Mouse (Mus musculus) spleen, postnatal 0 days (tissue): ENCODE data around the gene Gm17655. TPM values are rescaled to one million over a fixed set of nuclear protein-coding genes. Genes with fewer than 3 reads are reported as not detected.

Source experiments
- polyA plus RNA-seq: library from polyadenylated mRNA; unstranded; fragments of >200 nt; fragmentation: Nextera tagmentation; extraction: Ambion mirVana; gene quantifications from 2 replicates; pipeline ENCODE4 v1.2.1, GENCODE M21; 2015

Gm17655 gene
- 1.6 and 1.8 TPM in 2 replicates for polyA plus RNA-seq

DNA sequence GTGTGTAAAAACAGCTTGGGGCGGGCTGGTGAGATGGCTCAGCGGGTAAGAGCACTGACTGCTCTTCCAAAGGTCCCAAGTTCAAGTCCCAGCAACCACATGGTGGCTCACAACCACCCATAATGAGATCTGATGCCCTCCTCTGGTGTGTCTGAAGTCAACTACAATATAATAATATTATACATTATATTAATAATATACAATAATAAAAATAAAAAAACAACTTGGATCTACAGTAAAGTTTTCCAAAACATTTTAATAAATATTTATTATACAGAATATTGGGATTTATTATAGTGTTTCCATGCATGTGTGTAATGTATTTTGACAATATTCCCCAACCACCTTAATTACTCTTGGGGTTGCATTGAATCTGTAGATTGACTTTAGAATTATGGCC lies at the start of gene Gm17655:
Gene Gm17655, minus strand, starts transcription at position 101 of the 400 bp plus-strand sequence.

DNA sequence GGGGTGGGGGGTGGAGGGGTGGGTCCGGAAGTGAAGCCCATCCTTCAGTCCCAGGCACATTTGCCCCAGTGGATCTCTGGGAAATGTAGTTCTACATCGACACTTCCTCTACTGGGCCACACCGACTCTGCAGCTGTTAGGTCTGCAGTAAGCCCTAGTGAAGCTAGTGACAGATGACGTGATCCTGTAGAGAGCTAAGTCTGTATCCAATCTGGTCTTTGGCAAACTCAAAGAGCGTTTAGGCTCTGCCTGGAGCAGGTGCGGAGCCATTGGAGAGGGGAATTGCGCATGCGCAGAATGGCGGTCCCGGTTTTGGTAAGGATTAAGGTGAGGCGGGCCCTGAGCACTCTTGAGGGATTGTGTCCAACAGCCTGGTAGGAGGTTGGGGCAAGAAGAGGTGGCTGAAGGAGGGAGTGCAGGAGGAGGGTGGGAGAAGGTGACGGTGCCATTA lies 37.7 kb upstream of the Gm17655 start, which contains the start of gene Zfp605:
Gene Zfp605, plus strand, starts transcription at position 102 of the 451 bp plus-strand sequence.

DNA sequence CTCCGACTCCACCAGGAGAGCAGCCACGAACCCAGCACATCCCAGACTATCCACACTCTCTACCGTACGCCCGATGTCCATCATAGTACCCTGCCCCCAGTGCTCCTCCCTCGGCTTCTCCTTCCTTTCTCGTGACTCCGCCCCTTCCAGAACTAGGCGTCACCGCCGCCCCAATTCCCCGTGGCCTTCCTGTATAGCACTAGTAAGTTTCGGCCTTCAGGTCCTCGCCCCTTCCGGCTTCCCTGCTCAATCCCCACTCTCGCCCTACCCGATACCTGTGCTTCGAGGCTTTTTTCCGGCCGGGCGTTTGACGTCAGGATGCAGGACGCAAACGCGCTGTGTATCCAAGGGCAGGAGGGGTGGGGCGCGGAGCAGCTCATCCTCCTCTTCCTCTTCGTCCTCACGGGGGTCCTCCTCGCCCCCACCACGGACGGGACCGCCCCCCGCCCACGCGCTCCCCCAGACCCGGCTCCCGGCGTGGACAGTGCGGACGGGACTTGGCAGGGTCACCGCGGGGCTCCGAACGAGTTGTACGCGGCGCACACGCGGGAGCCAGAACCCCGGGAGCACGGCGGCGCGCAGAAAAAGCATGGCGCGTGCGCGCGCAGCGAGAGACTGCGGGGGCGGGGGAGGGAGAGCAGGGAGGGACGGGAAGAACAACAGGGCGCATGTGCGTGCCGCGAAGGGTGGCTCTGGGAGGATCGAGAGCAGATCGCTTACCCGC lies 35.4 kb upstream of the Gm17655 start, which contains the start of gene Gtpbp6:
Gene Gtpbp6, minus strand, starts transcription at position 617 of the 724 bp plus-strand sequence.

GRCm38 (mm10) chr5:110099656-110100580 lies 27.6 kb upstream of the Gm17655 start, which contains the start of gene Plcxd1:
Gene Plcxd1, plus strand, starts transcription at chr5:110099969.

DNA sequence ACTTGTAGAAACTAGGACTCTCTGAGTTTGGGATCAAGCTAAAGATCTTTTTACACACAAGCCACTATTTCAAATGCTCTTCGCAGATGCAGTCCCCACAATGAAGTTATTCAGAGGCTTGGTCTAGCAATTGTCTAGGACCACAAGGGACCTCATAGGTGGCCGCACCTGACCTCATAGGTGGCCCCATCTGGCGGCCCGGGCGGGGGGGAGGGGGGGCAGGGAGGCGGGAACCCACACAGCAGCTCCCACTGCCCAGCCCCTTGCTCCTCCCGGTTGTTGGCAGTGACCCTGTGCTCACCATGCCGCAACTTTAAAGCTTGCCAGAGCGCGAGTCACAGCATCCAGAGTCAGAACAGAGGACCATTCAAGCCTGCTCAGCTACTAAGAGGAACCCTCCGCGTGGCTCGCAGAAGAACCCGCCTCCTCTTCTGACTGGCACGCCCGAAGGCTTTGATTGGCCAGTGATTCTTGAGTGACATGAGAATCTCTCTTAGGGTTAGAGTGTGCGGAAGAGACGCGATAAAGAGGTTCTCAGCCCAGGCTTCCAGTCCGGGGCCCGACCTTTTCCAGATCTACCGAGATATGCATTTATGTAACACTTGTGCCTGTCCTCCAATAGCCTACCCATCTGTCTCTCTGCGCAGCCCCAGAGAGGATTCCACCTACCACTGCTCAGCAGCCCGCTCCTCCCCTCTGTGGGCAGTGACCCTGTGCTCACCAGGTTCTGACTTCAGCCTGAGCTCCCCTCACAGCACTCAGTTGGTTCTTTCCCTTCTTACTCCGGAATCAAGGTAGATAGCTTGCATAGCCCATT lies 21.9 kb upstream of the Gm17655 start, which contains the start of gene Gm35315:
Gene Gm35315, minus strand, starts transcription at position 391 of the 817 bp plus-strand sequence.

Other genes with a start within 250 kb of the Gm17655 start
- 0.42 and 0.61 TPM in 2 replicates for gene Gm15446, start 149.1 kb downstream of the Gm17655 start, polyA plus RNA-seq
- 15.3 and 16.2 TPM in 2 replicates for gene Zfp932, start 76.0 kb downstream of the Gm17655 start, polyA plus RNA-seq
- gene Gm35315, start 21.9 kb upstream of the Gm17655 start, polyA plus RNA-seq: 0.41 and 0.61 TPM in 2 replicates
- 0.36 and 0.49 TPM in 2 replicates for gene Plcxd1, start 27.5 kb upstream of the Gm17655 start, polyA plus RNA-seq
- 13.4 and 17.1 TPM in 2 replicates for gene Gtpbp6, start 35.7 kb upstream of the Gm17655 start, polyA plus RNA-seq
- 2.4 and 3.0 TPM in 2 replicates for gene Zfp605, start 37.6 kb upstream of the Gm17655 start, polyA plus RNA-seq
- gene Chfr, start 63.3 kb upstream of the Gm17655 start, polyA plus RNA-seq: 26.3 and 26.4 TPM in 2 replicates
- 7.4 TPM in 2 replicates for gene Golga3, start 104.2 kb upstream of the Gm17655 start, polyA plus RNA-seq
- gene Ankle2, start 158.5 kb upstream of the Gm17655 start, polyA plus RNA-seq: 16.2 and 18.0 TPM in 2 replicates
- 33.9 and 34.5 TPM in 2 replicates for gene Pgam5, start 197.4 kb upstream of the Gm17655 start, polyA plus RNA-seq
- 12.9 and 13.6 TPM in 2 replicates for gene Pxmp2, start 213.7 kb upstream of the Gm17655 start, polyA plus RNA-seq
- 18.9 and 20.6 TPM in 2 replicates for gene Pole, start 213.8 kb upstream of the Gm17655 start, polyA plus RNA-seq